Mouse (Mus musculus) megakaryocyte, embryonic 14.5 days (primary cell): ENCODE results near the gene Nr1i3. TPM values are rescaled to one million over a fixed set of nuclear protein-coding genes. Genes with fewer than 3 reads are reported as not detected.

Experiments
- H3K27me3 ChIP-seq: replicated peaks from 2 replicates; pipeline ENCODE3; 2012; ENCODE audit warnings: inconsistent platforms
- H3K36me3 ChIP-seq: replicated peaks from 2 replicates; pipeline ENCODE3; 2012; ENCODE audit warnings: low read length, inconsistent platforms, mixed read lengths
- H3K4me1 ChIP-seq: 2 replicates; pipeline ENCODE4 v1.6.1; 2012; ENCODE audit warnings: inconsistent platforms
- H3K4me3 ChIP-seq: replicated peaks from 2 replicates; pipeline ENCODE3; 2012; ENCODE audit warnings: moderate library complexity, mild to moderate bottlenecking, inconsistent platforms
- H3K9me3 ChIP-seq: 2 replicates; pipeline ENCODE4 v1.6.1; 2012; ENCODE audit warnings: inconsistent platforms
- FLI1 ChIP-seq: IDR thresholded peaks from 2 replicates; pipeline ENCODE4 v1.6.1; 2012; ENCODE audit warnings: low read length, inconsistent platforms, mixed read lengths
- GATA1 ChIP-seq: IDR thresholded peaks from 3 replicates; pipeline ENCODE4 v1.6.1; 2012; ENCODE audit warnings: mixed read lengths, low read length, inconsistent platforms, borderline replicate concordance
- polyA plus RNA-seq: library from polyadenylated mRNA; stranded (reverse); fragments of >175 nt; gene quantifications from 2 replicates; pipeline ENCODE4 v1.2.3, GENCODE M21; 2012; ENCODE audit warnings: low replicate concordance; ENCODE audit not compliant: insufficient read depth

Nr1i3 gene
- polyA plus RNA-seq: not detected in 2 replicates

DNA sequence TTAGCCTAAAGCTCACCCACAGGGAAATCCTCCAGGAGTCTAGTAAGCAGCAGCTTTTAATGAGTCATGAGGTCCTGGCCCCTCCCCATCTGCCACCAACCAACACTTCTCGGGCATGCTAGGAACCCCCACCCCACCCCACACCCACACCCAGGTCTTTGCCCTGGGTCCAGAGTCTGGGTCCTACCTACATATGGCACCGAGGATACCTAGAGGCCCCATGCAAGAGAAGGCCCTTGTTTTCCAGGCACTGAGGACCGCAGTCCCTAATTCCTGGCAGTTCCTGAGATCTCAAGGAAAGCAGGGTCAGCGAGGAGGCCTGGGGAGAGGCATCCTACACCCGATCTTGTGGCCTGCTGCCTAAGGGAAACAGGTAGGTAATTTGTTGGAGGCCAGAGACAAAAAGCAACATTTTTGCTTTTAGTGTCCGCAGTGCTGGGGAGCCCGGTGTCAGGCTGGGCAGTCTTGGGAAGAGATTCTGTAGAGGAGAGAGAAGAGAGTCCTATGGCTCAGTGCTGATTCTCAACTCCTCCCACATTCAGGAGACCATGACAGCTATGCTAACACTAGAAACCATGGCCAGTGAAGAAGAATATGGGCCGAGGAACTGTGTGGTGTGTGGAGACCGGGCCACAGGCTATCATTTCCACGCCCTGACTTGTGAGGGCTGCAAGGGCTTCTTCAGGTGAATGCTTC, at the start of gene Nr1i3:
Gene Nr1i3 (plus strand): TSS at position 170 of the 696 bp plus-strand sequence.
- H3K9me3 ChIP-seq: no peaks in the 10 kb centered on the region
- H3K4me1 ChIP-seq: peaks cover 48% of the 10 kb centered on the region
- H3K4me3 ChIP-seq: no peak within 1 kb of the TSS
- H3K36me3 ChIP-seq: peaks cover 18% of the 10 kb centered on the region
- peaks cover 14% of the 10 kb centered on the region for H3K27me3 ChIP-seq
- no peak for TF ChIP-seq GATA1
- TF ChIP-seq FLI1: no peak

DNA sequence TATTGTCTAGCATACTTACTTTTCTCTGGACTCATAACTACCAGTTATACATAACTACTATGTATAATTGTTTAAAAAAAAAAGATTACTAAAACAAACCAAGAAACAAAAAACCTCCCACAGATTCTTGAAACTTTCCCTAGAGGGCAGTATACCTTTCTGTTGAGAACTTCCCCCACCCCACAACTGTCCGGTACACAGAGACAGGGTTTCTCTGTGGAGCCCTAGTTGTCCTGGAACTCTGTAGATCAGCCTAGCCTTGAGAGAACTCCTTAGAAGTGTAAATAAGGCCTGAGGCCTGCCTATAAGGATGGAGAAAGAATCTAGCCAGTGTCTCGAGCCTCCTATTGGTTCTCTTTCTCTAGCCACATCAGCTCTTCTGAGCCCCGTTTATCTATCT, 49.5 kb upstream of the Nr1i3 start:
- Histone ChIP-seq H3K4me3 (no peak overlapping the region), H3K9me3 (no peaks in the 10 kb centered on the region), H3K4me1 (peaks cover 48% of the 10 kb centered on the region), H3K27me3 (peaks cover 21% of the 10 kb centered on the region), H3K36me3 (no peaks in the 10 kb centered on the region)
- TF ChIP-seq FLI1: no peak
- no peak for TF ChIP-seq GATA1

DNA sequence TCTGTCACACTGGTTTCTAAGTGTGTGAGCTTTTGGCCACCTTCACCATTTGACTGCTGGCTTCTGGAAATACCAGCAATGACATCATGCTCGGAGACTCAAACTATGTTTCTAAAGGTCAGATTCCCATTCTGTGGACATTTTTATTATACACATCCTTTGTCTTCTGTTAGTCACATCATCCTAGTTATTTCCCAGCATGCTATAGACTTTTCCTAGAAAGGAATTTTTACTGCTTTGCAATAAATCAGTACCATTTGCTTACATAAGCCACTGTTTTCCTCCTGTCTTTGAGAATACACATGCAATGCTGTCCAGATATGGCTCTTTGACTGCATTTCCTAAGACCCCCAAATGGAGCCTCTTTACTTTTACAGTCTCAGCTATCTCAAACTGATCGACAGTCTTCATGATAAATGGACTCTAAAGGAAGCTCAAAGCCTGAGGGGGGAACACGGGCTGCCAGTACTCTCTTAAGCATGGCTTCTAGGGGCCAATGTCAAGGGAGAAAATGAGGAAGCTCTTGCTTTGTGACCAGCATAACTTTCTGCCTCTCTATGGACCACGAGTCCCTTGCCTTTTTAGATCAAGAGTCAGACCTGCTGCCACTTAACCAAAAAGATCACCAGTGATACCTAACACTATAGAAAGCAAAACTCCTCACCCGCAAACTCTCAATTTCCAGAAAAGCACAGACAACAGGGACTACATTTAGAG, 48.0 kb upstream of the Nr1i3 start:
- Histone ChIP-seq H3K27me3 (peaks cover 13% of the 10 kb centered on the region), H3K36me3 (no peaks in the 10 kb centered on the region), H3K4me1 (peaks cover 35% of the 10 kb centered on the region), H3K9me3 (no peaks in the 10 kb centered on the region), H3K4me3 (no peak overlapping the region)
- TF ChIP-seq GATA1 (no peak), FLI1 (no peak)

GRCm38 (mm10) chr1:171168906-171169305, 44.9 kb upstream of the Nr1i3 start:
- peaks cover 47% of the 10 kb centered on the region for H3K4me1 ChIP-seq
- H3K9me3 ChIP-seq: no peaks in the 10 kb centered on the region
- TF ChIP-seq GATA1 (no peak), FLI1 (no peak)
- H3K27me3 ChIP-seq: peaks cover 15% of the 10 kb centered on the region
- H3K4me3 ChIP-seq: no peak overlapping the region
- peaks cover 20% of the 10 kb centered on the region for H3K36me3 ChIP-seq

DNA sequence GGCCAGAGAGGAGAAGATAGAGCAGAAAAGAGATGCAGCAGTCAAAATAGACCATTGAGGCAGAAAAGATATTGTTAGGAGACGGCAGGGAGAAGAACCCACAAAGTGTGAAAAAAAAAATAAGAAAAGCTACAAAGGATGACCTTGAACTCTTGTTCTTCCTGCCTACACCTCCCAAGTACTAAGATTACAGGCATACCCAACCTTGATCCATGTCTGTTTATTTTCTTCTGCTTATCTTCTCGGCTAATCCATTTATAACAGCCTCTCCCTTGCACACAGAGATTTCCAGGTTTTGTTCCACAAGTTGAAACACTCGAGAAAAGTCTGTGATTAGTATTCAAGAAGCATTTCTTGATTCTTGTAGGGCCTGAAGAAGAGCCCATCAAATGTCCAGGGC, 43.9 kb upstream of the Nr1i3 start:
- Histone ChIP-seq H3K9me3 (no peaks in the 10 kb centered on the region), H3K36me3 (peaks cover 29% of the 10 kb centered on the region), H3K4me3 (no peak overlapping the region), H3K4me1 (peaks cover 52% of the 10 kb centered on the region), H3K27me3 (peaks cover 15% of the 10 kb centered on the region)
- TF ChIP-seq GATA1: no peak
- no peak for TF ChIP-seq FLI1

GRCm38 (mm10) chr1:171171138-171171537, 42.6 kb upstream of the Nr1i3 start:
- H3K9me3 ChIP-seq: no peaks in the 10 kb centered on the region
- TF ChIP-seq GATA1 (no peak), FLI1 (no peak)
- H3K4me3 ChIP-seq: no peak overlapping the region
- peaks cover 15% of the 10 kb centered on the region for H3K27me3 ChIP-seq
- H3K36me3 ChIP-seq: peaks cover 35% of the 10 kb centered on the region
- H3K4me1 ChIP-seq: peaks cover 53% of the 10 kb centered on the region

GRCm38 (mm10) chr1:171172779-171173178, 41.0 kb upstream of the Nr1i3 start:
- no peaks in the 10 kb centered on the region for H3K9me3 ChIP-seq
- TF ChIP-seq GATA1 (no peak), FLI1 (no peak)
- H3K4me1 ChIP-seq: peaks cover 55% of the 10 kb centered on the region
- no peak overlapping the region for H3K4me3 ChIP-seq
- peaks cover 19% of the 10 kb centered on the region for H3K27me3 ChIP-seq
- peaks cover 44% of the 10 kb centered on the region for H3K36me3 ChIP-seq

- Histone ChIP-seq H3K4me3 (peak overlapping the region; percentile 73), H3K36me3 (peaks cover 32% of the 10 kb centered on the region), H3K4me1 (peaks cover 83% of the 10 kb centered on the region), H3K27me3 (peaks cover 3% of the 10 kb centered on the region), H3K9me3 (no peaks in the 10 kb centered on the region)
- TF ChIP-seq FLI1 (no peak), GATA1 (no peak)
Measured at GRCm38 (mm10) chr1:171179487-171180171, 34.1 kb upstream of the Nr1i3 start.

DNA sequence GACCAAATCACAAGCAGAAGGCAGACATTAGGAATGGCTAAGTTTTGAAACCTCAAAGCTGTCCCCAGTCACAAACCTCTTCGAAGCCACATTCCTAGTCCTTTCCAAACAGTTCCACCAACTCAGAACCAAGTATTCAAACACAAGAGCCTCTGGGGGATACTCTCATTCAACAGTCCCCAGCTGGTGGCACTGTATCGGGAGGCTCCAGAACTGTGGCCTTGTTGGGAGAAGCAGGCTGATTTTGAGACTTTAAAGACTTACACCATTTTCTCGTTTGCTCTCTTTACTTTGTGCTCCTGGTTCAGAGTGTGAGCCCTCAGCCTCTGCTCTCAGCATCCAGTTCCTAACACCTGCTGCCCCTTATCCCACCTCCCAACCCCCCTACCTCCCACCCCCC, 30.7 kb upstream of the Nr1i3 start:
- Histone ChIP-seq H3K9me3 (no peaks in the 10 kb centered on the region), H3K27me3 (no peaks in the 10 kb centered on the region), H3K4me1 (peaks cover 82% of the 10 kb centered on the region), H3K4me3 (no peak overlapping the region), H3K36me3 (peaks cover 13% of the 10 kb centered on the region)
- no peak for TF ChIP-seq FLI1
- TF ChIP-seq GATA1: no peak
